Mouse (Mus musculus) limb, embryonic 13.5 days (tissue): ENCODE measurements around the gene Itgb1bp1. TPM values are rescaled to one million over a fixed set of nuclear protein-coding genes. Genes with fewer than 3 reads are reported as not detected.

ENCODE experiments used
- ATAC-seq: fragments of 200-750 bp; cut with Nextera tagmentation; 2 replicates; pipeline ENCODE4 v1.8.0; 2017; ENCODE audit warnings: low read depth, moderate number of reproducible peaks, moderate TSS enrichment; ENCODE audit not compliant: low FRiP score
- H3K27ac ChIP-seq: fragments of 300-500 bp; sonication (generic); 2 replicates; pipeline ENCODE4 v1.5.1; 2015; ENCODE audit warnings: inconsistent platforms, mild to moderate bottlenecking, moderate library complexity
- H3K27me3 ChIP-seq: fragments of 300-500 bp; sonication (generic); 2 replicates; pipeline ENCODE4 v1.6.1; 2015; ENCODE audit warnings: mild to moderate bottlenecking, inconsistent platforms
- H3K36me3 ChIP-seq: fragments of 300-500 bp; sonication (generic); 2 replicates; pipeline ENCODE4 v1.6.1; 2015; ENCODE audit warnings: inconsistent platforms, mild to moderate bottlenecking, moderate library complexity
- H3K4me1 ChIP-seq: fragments of 300-500 bp; sonication (generic); 2 replicates; pipeline ENCODE4 v1.6.1; 2015; ENCODE audit warnings: inconsistent platforms
- H3K4me2 ChIP-seq: fragments of 300-500 bp; sonication (generic); replicated peaks from 2 replicates; pipeline ENCODE4 v1.6.1; 2015; ENCODE audit warnings: inconsistent platforms, mild to moderate bottlenecking, moderate library complexity
- H3K4me3 ChIP-seq: fragments of 300-500 bp; sonication (generic); 2 replicates; pipeline ENCODE4 v1.5.1; 2015; ENCODE audit warnings: moderate library complexity, mild to moderate bottlenecking, inconsistent platforms
- H3K9ac ChIP-seq: fragments of 300-500 bp; sonication (generic); 2 replicates; pipeline ENCODE4 v1.6.1; 2015; ENCODE audit warnings: mild to moderate bottlenecking, inconsistent platforms
- H3K9me3 ChIP-seq: fragments of 300-500 bp; sonication (generic); 2 replicates; pipeline ENCODE4 v1.6.1; 2016; ENCODE audit warnings: inconsistent platforms
- WGBS: fragments of 180-500 bp; shearing (Covaris S2); methylation state at CpG from one replicate; pipeline ENCODE4 v1.1.7; 2015; 5-methylcytosine and 5-hydroxymethylcytosine counted together
- polyA plus RNA-seq: library from polyadenylated mRNA; unstranded; fragments of >200 nt; fragmentation: Nextera tagmentation; extraction: Ambion mirVana; gene quantifications from 2 replicates; pipeline ENCODE4 v1.2.1, GENCODE M21; 2015

Gene Itgb1bp1
- polyA plus RNA-seq, 1 experiment from 2014 or later, result 55.2 TPM

DNA sequence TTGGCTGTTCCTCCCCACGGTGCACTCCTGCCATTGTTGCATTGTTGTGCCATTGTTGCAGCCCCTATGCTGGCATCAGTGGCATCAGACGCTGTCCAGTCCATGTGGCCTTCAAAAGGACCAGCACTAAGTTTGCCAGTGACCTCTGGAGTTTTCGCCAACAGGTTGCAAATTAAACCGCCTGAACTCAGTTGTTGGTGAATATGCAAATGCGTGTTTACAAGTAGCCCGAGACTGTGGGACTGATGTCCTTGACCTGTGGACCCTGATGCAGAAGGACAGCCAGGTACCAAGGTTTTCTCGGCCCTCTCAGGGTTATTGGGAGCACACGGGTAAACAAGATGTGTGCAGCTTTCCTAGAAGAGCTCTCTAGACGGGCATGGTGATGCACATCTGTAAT, 35.1 kb upstream of the Itgb1bp1 start:
- Histone ChIP-seq H3K4me1 (peaks cover 6% of the 10 kb centered on the region; the same call in 1 of the 2 replicates), H3K27ac (no peak overlapping the region), H3K9me3 (no peaks in the 10 kb centered on the region), H3K4me3 (no peak overlapping the region), H3K4me2 (no peak overlapping the region), H3K9ac (no peak overlapping the region), H3K27me3 (no peaks in the 10 kb centered on the region), H3K36me3 (peaks cover 70% of the 10 kb centered on the region)
- ATAC-seq, result no peak
- WGBS, result 82% methylated on average over 9 of the region's 9 CpGs

DNA sequence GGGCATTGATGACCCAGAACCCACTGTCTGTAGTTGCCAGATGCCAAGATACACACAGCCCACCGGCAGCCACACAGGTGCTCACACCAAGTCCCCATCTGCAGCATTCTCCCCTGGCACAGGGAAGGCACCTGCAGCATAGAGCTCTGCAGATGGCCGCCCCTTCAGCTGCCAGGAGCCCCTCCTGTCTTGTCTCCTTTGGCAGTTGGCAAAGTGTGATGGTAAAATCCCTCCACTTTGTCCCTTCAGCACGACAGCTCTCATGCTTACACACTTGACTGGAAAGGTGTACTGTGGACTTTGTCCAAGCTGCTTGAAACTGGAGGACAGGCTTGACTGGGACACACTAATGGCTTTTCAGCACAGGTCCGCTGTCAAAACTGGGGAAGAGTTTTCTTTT, 34.2 kb upstream of the Itgb1bp1 start:
- peaks cover 6% of the 10 kb centered on the region; the same call in 1 of the 2 replicates for H3K4me1 ChIP-seq
- H3K4me3 ChIP-seq, result no peak overlapping the region
- peaks cover 63% of the 10 kb centered on the region for H3K36me3 ChIP-seq
- WGBS, result 86% methylated on average over 4 of the region's 4 CpGs
- H3K9ac ChIP-seq, result no peak overlapping the region
- H3K4me2 ChIP-seq, result no peak overlapping the region
- H3K9me3 ChIP-seq, result no peaks in the 10 kb centered on the region
- no peaks in the 10 kb centered on the region for H3K27me3 ChIP-seq
- no peak for ATAC-seq
- H3K27ac ChIP-seq, result no peak overlapping the region

DNA sequence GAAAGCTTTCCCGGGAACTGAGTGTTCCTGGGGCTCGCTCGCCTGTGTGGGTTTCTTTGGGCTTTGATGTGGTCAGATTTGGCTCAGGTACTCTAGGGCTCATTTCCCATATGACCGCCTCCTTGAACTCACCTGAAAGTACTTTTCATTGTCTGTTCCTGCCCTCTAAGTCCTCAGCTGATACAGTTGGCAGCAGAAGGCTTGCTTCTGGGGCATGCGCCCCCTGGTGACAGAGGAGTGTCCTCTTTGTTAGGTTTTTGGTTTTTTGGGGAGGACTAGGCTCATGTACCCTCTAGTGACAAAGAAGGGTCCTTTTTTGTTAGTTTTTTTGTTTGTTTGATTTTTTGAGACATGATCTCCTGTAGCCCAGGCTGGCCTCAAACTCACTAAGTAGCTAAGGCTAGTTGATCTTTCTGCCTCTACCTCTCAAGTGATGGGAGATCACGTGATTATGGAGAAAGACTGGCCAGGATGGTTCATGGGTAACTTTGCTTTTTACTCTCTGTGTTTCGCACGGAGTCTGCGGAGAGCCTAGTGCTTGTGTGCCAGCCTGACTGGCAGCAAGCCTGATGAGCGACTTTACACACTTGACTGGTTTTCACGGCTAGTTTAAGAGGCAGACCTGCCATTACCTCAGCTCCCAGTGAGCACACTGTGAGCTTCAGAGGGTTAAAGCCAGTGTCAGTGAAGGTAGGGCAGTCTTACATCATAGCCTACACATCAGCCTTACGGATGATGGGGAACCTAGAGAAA, 32.2 kb upstream of the Itgb1bp1 start:
- Histone ChIP-seq H3K27me3 (no peaks in the 10 kb centered on the region), H3K36me3 (peaks cover 67% of the 10 kb centered on the region), H3K4me3 (no peak overlapping the region), H3K27ac (no peak overlapping the region), H3K9ac (no peak overlapping the region), H3K4me2 (no peak overlapping the region), H3K9me3 (no peaks in the 10 kb centered on the region), H3K4me1 (peaks cover 6% of the 10 kb centered on the region; the same call in 1 of the 2 replicates)
- WGBS, result 76% methylated on average over 12 of the region's 12 CpGs
- ATAC-seq, result no peak

DNA sequence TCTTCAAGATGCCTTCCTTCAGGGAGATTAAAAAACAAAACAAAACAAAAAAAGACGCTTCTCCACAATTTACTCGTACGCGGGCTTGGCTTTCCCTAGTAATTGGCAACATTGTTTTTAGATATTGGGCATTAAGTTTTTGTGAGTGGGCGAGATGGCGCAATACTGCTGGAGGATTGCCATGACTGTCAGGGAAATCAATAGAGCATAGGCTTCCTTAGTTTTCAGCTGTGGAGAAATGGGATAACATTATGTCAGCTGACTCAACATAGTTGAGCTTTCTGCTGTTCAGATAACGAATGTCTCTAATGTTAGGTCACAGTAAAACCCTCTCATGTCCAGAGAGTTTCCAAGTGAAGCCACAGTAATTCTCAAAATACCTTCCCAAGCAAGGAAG, 30.8 kb upstream of the Itgb1bp1 start:
- peak overlapping the region; percentile 69 for H3K4me2 ChIP-seq
- H3K27me3 ChIP-seq, result no peaks in the 10 kb centered on the region
- peak overlapping the region; percentile 77 for H3K9ac ChIP-seq
- no peak overlapping the region for H3K27ac ChIP-seq
- H3K4me3 ChIP-seq, result peak overlapping the region; percentile 62
- H3K4me1 ChIP-seq, result peaks cover 6% of the 10 kb centered on the region; the same call in 1 of the 2 replicates
- 34% methylated on average over 7 of the region's 7 CpGs for WGBS
- ATAC-seq, result no peak
- no peaks in the 10 kb centered on the region for H3K9me3 ChIP-seq
- H3K36me3 ChIP-seq, result peaks cover 65% of the 10 kb centered on the region

DNA sequence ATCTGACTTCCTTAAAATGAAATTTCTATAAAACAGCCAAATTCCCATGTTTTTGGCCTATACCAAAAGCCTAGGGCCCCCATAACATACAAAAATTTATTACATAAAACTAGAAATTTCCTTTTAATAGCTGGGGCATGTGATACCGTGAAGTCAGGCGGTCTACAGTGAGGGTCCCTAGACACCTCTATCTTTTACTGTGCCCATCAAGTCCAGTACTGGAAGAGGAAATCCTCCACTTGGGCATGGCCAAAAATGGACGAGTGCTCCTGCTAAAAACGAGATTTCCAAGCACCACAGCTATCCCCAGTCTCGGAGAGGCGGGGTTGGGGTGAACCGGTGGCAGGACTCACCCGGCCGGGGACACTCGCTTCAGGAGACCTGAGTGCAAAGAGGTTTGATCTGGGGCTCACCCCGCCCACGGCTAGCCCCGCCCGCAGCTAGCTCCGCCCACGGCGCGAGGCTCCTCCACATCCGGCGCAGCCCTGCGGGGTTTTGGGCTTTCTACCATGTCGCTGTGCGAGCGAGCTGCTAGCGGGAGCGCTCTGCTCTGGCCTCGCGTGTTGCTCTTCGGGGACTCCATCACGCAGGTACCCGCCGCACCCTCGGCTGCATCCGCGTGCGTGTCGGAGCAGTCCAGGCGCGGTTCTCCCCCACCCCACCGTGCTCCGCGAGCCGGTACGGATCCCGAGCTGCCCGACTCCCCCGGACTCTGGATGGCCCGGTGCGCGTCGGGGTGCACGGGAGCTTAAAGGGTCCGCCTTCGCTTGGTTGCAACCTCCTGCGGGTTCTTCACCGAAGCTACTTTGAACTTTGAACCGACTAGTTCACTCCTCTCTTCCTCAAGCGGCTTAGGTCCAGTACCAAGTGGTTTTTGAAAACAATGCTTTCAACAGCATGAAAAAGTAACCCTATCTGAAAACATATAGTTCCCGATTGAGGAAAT, 30.1 kb upstream of the Itgb1bp1 start, which contains the start of gene Iah1:
Gene Iah1 (plus strand): TSS at position 467 of the 946 bp plus-strand sequence.
- Histone ChIP-seq H3K4me3 (peak within 1 kb of the TSS; percentile 62), H3K27ac (peak within 1 kb of the TSS; percentile 64; the same call in 1 of the 2 replicates), H3K36me3 (peaks cover 68% of the 10 kb centered on the region), H3K9ac (peak within 1 kb of the TSS; percentile 77), H3K4me1 (peaks cover 6% of the 10 kb centered on the region; the same call in 1 of the 2 replicates), H3K27me3 (no peaks in the 10 kb centered on the region), H3K4me2 (peak within 1 kb of the TSS; percentile 69), H3K9me3 (no peaks in the 10 kb centered on the region)
- WGBS, result 3% methylated on average over 59 of the region's 59 CpGs
- ATAC-seq, result peak; percentile 93

DNA sequence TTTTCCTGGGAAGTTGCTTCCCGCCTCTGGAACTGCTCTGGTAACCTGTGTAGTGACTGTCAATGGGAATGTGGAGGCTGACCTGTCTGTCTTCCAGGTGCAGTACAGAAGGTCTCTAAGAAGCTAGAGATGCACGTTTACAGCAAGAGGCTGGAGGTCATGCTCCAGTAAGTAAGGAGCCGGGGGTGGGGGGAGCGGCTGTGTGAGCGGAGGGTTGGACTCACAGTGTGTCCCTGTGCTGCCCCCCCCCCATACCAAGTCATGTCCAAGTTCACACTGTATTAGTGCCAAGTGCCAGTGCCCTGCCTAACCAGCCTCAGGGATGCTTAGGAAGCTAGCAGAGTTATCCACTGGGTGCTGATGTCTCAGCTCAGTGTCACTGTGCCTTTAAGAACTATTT, 26.1 kb upstream of the Itgb1bp1 start:
- Histone ChIP-seq H3K27ac (no peak overlapping the region), H3K4me3 (no peak overlapping the region), H3K4me2 (no peak overlapping the region), H3K36me3 (peaks cover 79% of the 10 kb centered on the region), H3K4me1 (peaks cover 5% of the 10 kb centered on the region; the same call in 1 of the 2 replicates), H3K9me3 (no peaks in the 10 kb centered on the region), H3K27me3 (no peaks in the 10 kb centered on the region), H3K9ac (no peak overlapping the region)
- ATAC-seq, result no peak
- 95% methylated on average over 5 of the region's 5 CpGs for WGBS

DNA sequence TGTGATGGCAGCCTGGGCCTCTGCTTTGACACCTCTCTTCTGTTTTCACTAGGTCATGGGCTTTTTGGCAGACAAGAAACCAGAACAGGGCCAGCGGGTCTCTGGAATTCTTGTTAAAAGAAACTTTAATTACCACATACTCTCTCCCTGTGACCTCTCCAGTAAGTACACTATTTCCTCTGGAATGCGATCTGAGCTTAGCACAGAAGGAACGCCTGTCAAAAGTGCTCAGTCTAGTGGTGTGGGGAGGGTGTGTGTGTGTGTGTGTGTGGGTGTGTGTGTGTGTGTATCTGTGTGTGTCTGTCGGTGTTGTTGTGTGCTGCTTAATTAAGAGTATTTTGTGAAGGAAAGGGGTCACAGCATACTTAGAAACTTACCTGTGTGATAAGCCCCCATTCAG, 20.6 kb upstream of the Itgb1bp1 start:
- H3K27me3 ChIP-seq, result no peaks in the 10 kb centered on the region
- ATAC-seq, result peak; percentile 60; the same call in 1 of the 2 replicates
- H3K36me3 ChIP-seq, result peaks cover 94% of the 10 kb centered on the region
- no peak overlapping the region for H3K4me2 ChIP-seq
- no peak overlapping the region for H3K9ac ChIP-seq
- WGBS, result 61% methylated on average over 4 of the region's 4 CpGs
- no peaks in the 10 kb centered on the region for H3K4me1 ChIP-seq
- no peaks in the 10 kb centered on the region for H3K9me3 ChIP-seq
- H3K4me3 ChIP-seq, result no peak overlapping the region
- H3K27ac ChIP-seq, result no peak overlapping the region

DNA sequence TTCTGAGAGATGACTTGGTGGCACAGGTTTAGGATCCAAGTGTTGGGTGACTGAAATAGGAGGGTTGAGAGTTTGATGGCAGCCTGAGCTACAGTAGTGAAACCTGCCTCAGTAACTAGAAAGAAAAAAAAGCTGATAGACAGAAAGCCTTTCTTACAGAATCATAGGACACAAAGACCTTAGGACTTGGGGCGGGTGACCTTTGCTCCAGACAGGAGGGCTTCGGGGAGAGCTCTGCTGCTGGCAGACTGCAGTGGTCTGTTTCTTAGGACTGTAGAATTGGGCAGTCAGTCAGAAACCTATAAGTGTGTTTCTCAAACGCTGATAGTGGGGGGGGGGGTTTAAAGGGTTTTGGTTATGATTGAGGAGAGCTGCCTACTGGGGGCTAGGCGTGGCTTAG, 19.7 kb upstream of the Itgb1bp1 start:
- Histone ChIP-seq H3K27me3 (no peaks in the 10 kb centered on the region), H3K27ac (no peak overlapping the region), H3K36me3 (peaks cover 92% of the 10 kb centered on the region), H3K9me3 (no peaks in the 10 kb centered on the region), H3K4me3 (no peak overlapping the region), H3K4me1 (no peaks in the 10 kb centered on the region), H3K9ac (no peak overlapping the region), H3K4me2 (no peak overlapping the region)
- no peak for ATAC-seq
- WGBS, result 95% methylated on average over 4 of the region's 4 CpGs

DNA sequence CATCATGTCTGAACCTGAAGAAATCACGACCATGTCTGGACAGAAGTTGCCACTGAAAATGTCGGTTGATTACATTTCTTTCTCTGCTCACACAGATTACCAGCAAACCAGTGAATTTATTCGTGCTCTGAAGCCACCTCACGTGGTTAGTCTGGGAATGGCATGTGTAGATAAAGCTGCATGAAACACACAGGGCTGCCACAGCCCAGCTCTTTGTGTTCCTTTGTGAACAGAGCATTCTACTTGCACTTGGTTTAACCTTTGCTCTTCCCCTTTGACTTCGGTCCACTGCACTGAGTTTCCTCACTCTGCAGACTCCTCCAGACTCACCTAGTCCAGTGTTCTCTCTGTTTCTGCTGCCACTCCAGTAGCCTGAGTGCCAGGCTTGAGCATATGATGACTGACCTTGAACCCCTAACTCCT, 16.3 kb upstream of the Itgb1bp1 start:
- H3K9me3 ChIP-seq, result no peaks in the 10 kb centered on the region
- 91% methylated on average over 5 of the region's 5 CpGs for WGBS
- no peaks in the 10 kb centered on the region for H3K4me1 ChIP-seq
- ATAC-seq, result no peak
- no peaks in the 10 kb centered on the region for H3K27me3 ChIP-seq
- no peak overlapping the region for H3K4me2 ChIP-seq
- H3K36me3 ChIP-seq, result peaks cover 86% of the 10 kb centered on the region
- H3K27ac ChIP-seq, result no peak overlapping the region
- no peak overlapping the region for H3K9ac ChIP-seq
- H3K4me3 ChIP-seq, result no peak overlapping the region

DNA sequence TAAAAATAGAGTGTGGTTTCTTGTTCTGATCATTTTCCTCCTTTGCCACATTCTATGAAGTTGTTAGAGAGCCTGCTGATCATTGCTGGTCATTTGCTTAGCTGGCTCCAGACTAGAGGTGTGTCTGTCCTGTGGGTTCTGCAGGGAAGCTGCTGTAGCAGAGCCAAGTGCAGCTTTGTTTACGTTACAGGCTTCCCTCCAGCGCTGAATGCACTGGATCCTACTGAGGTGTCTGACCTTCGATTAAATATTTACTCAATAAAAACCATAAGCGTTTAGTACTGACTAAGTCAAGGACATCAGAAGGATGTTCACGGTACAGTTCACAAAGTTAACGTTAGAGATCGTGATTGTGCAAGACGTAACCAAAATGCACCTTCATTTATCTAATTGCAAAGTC, 15.8 kb upstream of the Itgb1bp1 start:
- Histone ChIP-seq H3K4me1 (no peaks in the 10 kb centered on the region), H3K4me3 (no peak overlapping the region), H3K27ac (no peak overlapping the region), H3K9ac (no peak overlapping the region), H3K36me3 (peaks cover 86% of the 10 kb centered on the region), H3K9me3 (no peaks in the 10 kb centered on the region), H3K4me2 (no peak overlapping the region), H3K27me3 (no peaks in the 10 kb centered on the region)
- 91% methylated on average over 8 of the region's 8 CpGs for WGBS
- ATAC-seq, result no peak

DNA sequence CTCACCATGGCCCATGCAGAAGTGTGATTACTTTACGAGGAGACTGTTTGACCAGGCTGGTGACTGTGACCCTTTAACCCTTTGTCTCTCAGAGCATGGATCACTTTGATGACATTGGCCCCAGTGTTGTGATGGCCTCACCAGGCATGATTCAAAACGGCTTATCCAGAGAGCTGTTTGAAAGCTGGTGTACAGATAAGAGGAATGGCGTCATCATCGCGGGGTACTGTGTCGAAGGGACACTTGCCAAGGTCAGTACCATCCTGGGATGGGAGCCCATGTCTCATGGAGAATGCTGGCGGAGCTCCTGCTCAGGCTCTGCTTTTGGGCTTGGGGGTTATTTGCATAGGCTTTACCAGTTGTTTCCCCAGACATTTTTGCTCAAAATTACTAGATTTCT, 15.2 kb upstream of the Itgb1bp1 start:
- no peaks in the 10 kb centered on the region for H3K27me3 ChIP-seq

DNA sequence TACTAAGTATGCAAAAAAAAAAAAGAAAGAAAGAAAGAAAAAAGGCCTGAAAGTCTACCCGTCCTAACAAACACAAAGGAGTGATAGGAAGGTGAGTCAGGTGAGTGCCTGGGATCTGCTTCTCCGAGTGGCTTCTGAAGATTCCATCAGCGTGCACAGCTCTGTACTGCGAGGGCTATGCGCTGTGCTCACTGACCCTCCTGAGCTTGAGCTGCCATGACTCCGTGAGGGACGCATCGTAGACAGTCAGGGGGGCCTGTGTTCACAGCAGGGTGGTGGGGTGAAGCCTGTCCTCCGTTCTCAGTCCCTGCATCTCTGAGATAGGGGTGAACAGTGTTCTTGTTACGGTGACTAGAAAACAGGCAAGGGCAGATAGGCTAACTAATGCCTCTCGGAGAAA, 12.8 kb upstream of the Itgb1bp1 start:
- Histone ChIP-seq H3K36me3 (peaks cover 86% of the 10 kb centered on the region), H3K4me3 (no peak overlapping the region), H3K9ac (no peak overlapping the region), H3K9me3 (no peaks in the 10 kb centered on the region), H3K4me1 (no peaks in the 10 kb centered on the region), H3K27me3 (no peaks in the 10 kb centered on the region), H3K27ac (no peak overlapping the region), H3K4me2 (no peak overlapping the region)
- WGBS, result 93% methylated on average over 11 of the region's 11 CpGs
- ATAC-seq, result no peak

More for the DNA sequence above, 15.2 kb upstream of the Itgb1bp1 start:
- Histone ChIP-seq H3K36me3 (peaks cover 85% of the 10 kb centered on the region), H3K4me2 (no peak overlapping the region), H3K27ac (no peak overlapping the region), H3K4me3 (no peak overlapping the region), H3K9ac (no peak overlapping the region), H3K9me3 (no peaks in the 10 kb centered on the region), H3K4me1 (no peaks in the 10 kb centered on the region)
- no peak for ATAC-seq
- 88% methylated on average over 7 of the region's 7 CpGs for WGBS
